Mouse (Mus musculus) midbrain, embryonic 15.5 days (tissue): ENCODE data around the gene Coq10a. TPM values are rescaled to one million over a fixed set of nuclear protein-coding genes. Genes with fewer than 3 reads are reported as not detected.

ENCODE experiments used
- ATAC-seq: fragments of 200-750 bp; cut with Nextera tagmentation; replicated peaks from 2 replicates; pipeline ENCODE4 v1.8.0; 2017; ENCODE audit warnings: moderate TSS enrichment
- H3K27ac ChIP-seq: fragments of 300-500 bp; sonication (generic); 2 replicates; pipeline ENCODE4 v1.5.1; 2015; ENCODE audit warnings: mild to moderate bottlenecking, inconsistent platforms
- H3K27me3 ChIP-seq: fragments of 300-500 bp; sonication (generic); replicated peaks from 2 replicates; pipeline ENCODE4 v1.6.1; 2015; ENCODE audit warnings: inconsistent platforms
- H3K36me3 ChIP-seq: fragments of 300-500 bp; sonication (generic); replicated peaks from 2 replicates; pipeline ENCODE4 v1.6.1; 2015; ENCODE audit warnings: inconsistent platforms
- H3K4me1 ChIP-seq: fragments of 300-500 bp; sonication (generic); 2 replicates; pipeline ENCODE4 v1.6.1; 2015; ENCODE audit warnings: inconsistent platforms
- H3K4me2 ChIP-seq: fragments of 300-500 bp; sonication (generic); 2 replicates; pipeline ENCODE4 v1.6.1; 2015; ENCODE audit warnings: inconsistent platforms, mild to moderate bottlenecking, moderate library complexity
- H3K4me3 ChIP-seq: fragments of 300-500 bp; sonication (generic); 2 replicates; pipeline ENCODE4 v1.5.1; 2015; ENCODE audit warnings: mild to moderate bottlenecking, inconsistent platforms
- H3K9ac ChIP-seq: fragments of 300-500 bp; sonication (generic); 2 replicates; pipeline ENCODE4 v1.6.1; 2015; ENCODE audit warnings: mild to moderate bottlenecking, inconsistent platforms
- H3K9me3 ChIP-seq: fragments of 300-500 bp; sonication (generic); 2 replicates; pipeline ENCODE4 v1.6.1; 2016; ENCODE audit warnings: inconsistent platforms
- WGBS: fragments of 180-500 bp; shearing (Covaris S2); methylation state at CpG from one replicate; pipeline ENCODE4 v1.1.7; 2015; ENCODE audit warnings: mixed read lengths; 5-methylcytosine and 5-hydroxymethylcytosine counted together
- polyA plus RNA-seq: library from polyadenylated mRNA; unstranded; fragments of >200 nt; fragmentation: Nextera tagmentation; extraction: Ambion mirVana; gene quantifications from 2 replicates; pipeline ENCODE4 v1.2.1, GENCODE M21; 2015

The Coq10a gene
- polyA plus RNA-seq, result 42.6 and 44.2 TPM in 2 replicates

- H3K27ac ChIP-seq, result peak within 1 kb of the TSS; percentile 96
- H3K9me3 ChIP-seq, result no peaks in the 10 kb centered on the region
- H3K9ac ChIP-seq, result peak within 1 kb of the TSS; percentile 73
- H3K4me3 ChIP-seq, result peak within 1 kb of the TSS; percentile 79
- peak within 1 kb of the TSS; percentile 70 for H3K4me2 ChIP-seq
- peak; percentile 95 for ATAC-seq
- WGBS, result under 1% methylated on average over 86 of the region's 87 CpGs
- peaks cover 24% of the 10 kb centered on the region for H3K4me1 ChIP-seq
- H3K27me3 ChIP-seq, result no peaks in the 10 kb centered on the region
- peaks cover 4% of the 10 kb centered on the region; the same call in 1 of the 2 replicates for H3K36me3 ChIP-seq
Measured at GRCm38 (mm10) chr10:128368402-128369217, at the start of gene Coq10a. Gene Coq10a, minus strand, starts transcription at chr10:128368997.

GRCm38 (mm10) chr10:128414848-128415247, 46.1 kb upstream of the Coq10a start:
- peaks cover 39% of the 10 kb centered on the region for H3K4me1 ChIP-seq
- ATAC-seq, result no peak
- peaks cover 28% of the 10 kb centered on the region for H3K36me3 ChIP-seq
- 89% methylated on average over 5 of the region's 5 CpGs for WGBS
- H3K9ac ChIP-seq, result no peak overlapping the region
- no peak overlapping the region for H3K27ac ChIP-seq
- no peaks in the 10 kb centered on the region for H3K9me3 ChIP-seq
- H3K27me3 ChIP-seq, result no peaks in the 10 kb centered on the region
- H3K4me2 ChIP-seq, result no peak overlapping the region
- H3K4me3 ChIP-seq, result no peak overlapping the region

- Histone ChIP-seq H3K9me3 (no peaks in the 10 kb centered on the region), H3K27me3 (no peaks in the 10 kb centered on the region), H3K4me2 (peak overlapping the region; percentile 92), H3K4me3 (peak overlapping the region; percentile 99), H3K4me1 (peaks cover 48% of the 10 kb centered on the region), H3K36me3 (peaks cover 24% of the 10 kb centered on the region), H3K9ac (peak overlapping the region; percentile 95; the same call in 1 of the 2 replicates), H3K27ac (no peak overlapping the region; the same call in 1 of the 2 replicates)
- WGBS, result 69% methylated on average over 1 of the region's 1 CpGs
- no peak for ATAC-seq
Measured at GRCm38 (mm10) chr10:128413076-128413475, 44.3 kb upstream of the Coq10a start.

- ATAC-seq, result no peak
- H3K27me3 ChIP-seq, result no peaks in the 10 kb centered on the region
- peaks cover 20% of the 10 kb centered on the region for H3K36me3 ChIP-seq
- H3K4me3 ChIP-seq, result peak overlapping the region; percentile 99
- WGBS, result 27% methylated on average over 1 of the region's 1 CpGs
- H3K9me3 ChIP-seq, result no peaks in the 10 kb centered on the region
- peaks cover 52% of the 10 kb centered on the region for H3K4me1 ChIP-seq
- peak overlapping the region; percentile 92 for H3K4me2 ChIP-seq
- peak overlapping the region; percentile 94 for H3K27ac ChIP-seq
- H3K9ac ChIP-seq, result peak overlapping the region; percentile 95
Measured at GRCm38 (mm10) chr10:128412558-128412957, 43.8 kb upstream of the Coq10a start.

- peaks cover 52% of the 10 kb centered on the region for H3K4me1 ChIP-seq
- H3K9me3 ChIP-seq, result no peaks in the 10 kb centered on the region
- ATAC-seq, result no peak
Measured at GRCm38 (mm10) chr10:128412055-128412381, 43.2 kb upstream of the Coq10a start.

GRCm38 (mm10) chr10:128411211-128412054, 42.6 kb upstream of the Coq10a start, which contains the start of the genes Nabp2 and Rnf41:
Gene Nabp2, minus strand, starts transcription at chr10:128411492.
Gene Rnf41, plus strand, starts transcription at chr10:128411657.
- peak within 1 kb of the TSS; percentile 99 for H3K4me3 ChIP-seq
- peak within 1 kb of the TSS; percentile 94 for H3K27ac ChIP-seq
- H3K36me3 ChIP-seq, result peaks cover 10% of the 10 kb centered on the region; the same call in 1 of the 2 replicates
- H3K9ac ChIP-seq, result peak within 1 kb of the TSS; percentile 95
- H3K27me3 ChIP-seq, result no peaks in the 10 kb centered on the region
- peaks cover 52% of the 10 kb centered on the region for H3K4me1 ChIP-seq
- ATAC-seq, result peak; percentile 91
- H3K4me2 ChIP-seq, result peak within 1 kb of the TSS; percentile 92
- under 1% methylated on average over 46 of the region's 50 CpGs for WGBS
- no peaks in the 10 kb centered on the region for H3K9me3 ChIP-seq

More at GRCm38 (mm10) chr10:128412055-128412381, 43.2 kb upstream of the Coq10a start:
- peak overlapping the region; percentile 92 for H3K4me2 ChIP-seq
- no peaks in the 10 kb centered on the region for H3K27me3 ChIP-seq
- H3K36me3 ChIP-seq, result peaks cover 16% of the 10 kb centered on the region
- 0% methylated on average over 14 of the region's 14 CpGs for WGBS
- H3K9ac ChIP-seq, result peak overlapping the region; percentile 95
- H3K4me3 ChIP-seq, result peak overlapping the region; percentile 99
- peak overlapping the region; percentile 94 for H3K27ac ChIP-seq

GRCm38 (mm10) chr10:128410560-128410845, 41.7 kb upstream of the Coq10a start:
- Histone ChIP-seq H3K27ac (peak overlapping the region; percentile 94), H3K36me3 (peaks cover 7% of the 10 kb centered on the region; the same call in 1 of the 2 replicates), H3K4me1 (peaks cover 52% of the 10 kb centered on the region), H3K4me3 (peak overlapping the region; percentile 99), H3K27me3 (no peaks in the 10 kb centered on the region), H3K9me3 (no peaks in the 10 kb centered on the region), H3K9ac (no peak overlapping the region), H3K4me2 (peak overlapping the region; percentile 92)
- WGBS, result 15% methylated on average over 4 of the region's 4 CpGs
- ATAC-seq, result no peak

GRCm38 (mm10) chr10:128409692-128410559, 41.1 kb upstream of the Coq10a start:
- H3K4me3 ChIP-seq, result peak overlapping the region; percentile 99
- WGBS, result 5% methylated on average over 36 of the region's 36 CpGs
- H3K36me3 ChIP-seq, result peaks cover 5% of the 10 kb centered on the region; the same call in 1 of the 2 replicates
- H3K4me2 ChIP-seq, result peak overlapping the region; percentile 92
- ATAC-seq, result peak; percentile 86
- H3K9ac ChIP-seq, result peak overlapping the region; percentile 64
- no peaks in the 10 kb centered on the region for H3K9me3 ChIP-seq
- no peaks in the 10 kb centered on the region for H3K27me3 ChIP-seq
- H3K4me1 ChIP-seq, result peaks cover 52% of the 10 kb centered on the region
- H3K27ac ChIP-seq, result peak overlapping the region; percentile 85

- 18% methylated on average over 35 of the region's 35 CpGs for WGBS
Measured at GRCm38 (mm10) chr10:128408591-128409535, 40.1 kb upstream of the Coq10a start.

GRCm38 (mm10) chr10:128403931-128404330, 35.1 kb upstream of the Coq10a start:
- Histone ChIP-seq H3K4me3 (no peak overlapping the region), H3K4me1 (peaks cover 13% of the 10 kb centered on the region)
- 83% methylated on average over 7 of the region's 7 CpGs for WGBS

More at GRCm38 (mm10) chr10:128408591-128409535, 40.1 kb upstream of the Coq10a start:
- peak; percentile 45 for ATAC-seq
- no peaks in the 10 kb centered on the region for H3K27me3 ChIP-seq
- H3K27ac ChIP-seq, result peak overlapping the region; percentile 85
- peaks cover 43% of the 10 kb centered on the region for H3K4me1 ChIP-seq
- peaks cover 5% of the 10 kb centered on the region; the same call in 1 of the 2 replicates for H3K36me3 ChIP-seq
- peak overlapping the region; percentile 64 for H3K9ac ChIP-seq
- no peaks in the 10 kb centered on the region for H3K9me3 ChIP-seq
- H3K4me2 ChIP-seq, result peak overlapping the region; percentile 92
- H3K4me3 ChIP-seq, result peak overlapping the region; percentile 99

More at GRCm38 (mm10) chr10:128403931-128404330, 35.1 kb upstream of the Coq10a start:
- peaks cover 5% of the 10 kb centered on the region; the same call in 1 of the 2 replicates for H3K36me3 ChIP-seq
- H3K9ac ChIP-seq, result no peak overlapping the region
- no peaks in the 10 kb centered on the region for H3K27me3 ChIP-seq
- no peak overlapping the region for H3K27ac ChIP-seq
- no peaks in the 10 kb centered on the region for H3K9me3 ChIP-seq
- no peak for ATAC-seq
- no peak overlapping the region for H3K4me2 ChIP-seq
